In genomic region chr5:134746890-134747511, GRCm38 (mm10) we compare ENCODE assay signal across 8 mouse cellular contexts. TPM values are rescaled to one million over a fixed set of nuclear protein-coding genes. Genes with fewer than 3 reads are reported as not detected.
DNase-seq lines count a peak whose midpoint lies in the region; ATAC-seq and TF ChIP-seq lines count a peak whose summit lies in the region.

Gene Eln (minus strand): TSS chr5:134747323.

- no peak for TF ChIP-seq CTCF in forebrain, postnatal 0 days (IDR thresholded peaks at IDR 0.05; ENCODE audit: low read depth)

- intact Hi-C loops in heart, postnatal 25 days (cut with DNase I) = loop anchor here (5.0 kb wide), 1 partner anchor 220 kb away; no protein-coding TSS in a partner anchor

- peak; percentile 11 to 18 for DNase-seq in cerebellum, postnatal 36 days
- peak; percentile 41 for DNase-seq in NIH3T3 (ENCODE audit: low read depth)
- peak; percentile 72 for DNase-seq in forebrain, postnatal 0 days
- peak; percentile 51 for DNase-seq in heart, postnatal 25 days (ENCODE audit: low spot score)

- H3K27ac ChIP-seq in forebrain, postnatal 0 days (ENCODE audit: low read depth, low read length) = peak within 1 kb of the TSS; percentile 35; the same call in 1 of the 2 replicates
- H3K27ac ChIP-seq in limb, embryonic 13.5 days = peak within 1 kb of the TSS; percentile 85
- peak within 1 kb of the TSS; percentile 42; the same call in 1 of the 2 replicates for H3K27ac ChIP-seq in midbrain, embryonic 16.5 days (ENCODE audit: low read length)

- no peak for ATAC-seq in cerebellum, adult (ENCODE audit: insufficient number of reproducible peaks, low FRiP score, low TSS enrichment)
- ATAC-seq in forebrain, postnatal 0 days = peak; percentile 82
- peak; percentile 62 for ATAC-seq in limb, embryonic 13.5 days (ENCODE audit: low FRiP score, low read depth)
- peak; percentile 75 for ATAC-seq in midbrain, embryonic 16.5 days
- ATAC-seq in megakaryocyte progenitor cell, adult 5-6 weeks (replicated peaks; ENCODE audit: poor library complexity) = no peak

- H3K36me3 ChIP-seq in forebrain, postnatal 0 days (ENCODE audit: insufficient read depth) = no peaks in the 10 kb centered on the region
- H3K36me3 ChIP-seq in limb, embryonic 13.5 days = no peaks in the 10 kb centered on the region
- H3K36me3 ChIP-seq in midbrain, embryonic 16.5 days (ENCODE audit: control insufficient read depth, insufficient read depth, low read length) = no peaks in the 10 kb centered on the region

- H3K4me2 ChIP-seq in forebrain, postnatal 0 days (ENCODE audit: low read depth) = peak within 1 kb of the TSS; percentile 81
- H3K4me2 ChIP-seq in limb, embryonic 13.5 days (replicated peaks) = peak within 1 kb of the TSS; percentile 83
- H3K4me2 ChIP-seq in midbrain, embryonic 16.5 days (ENCODE audit: low read length) = peak within 1 kb of the TSS; percentile 90

- peak within 1 kb of the TSS; percentile 72 for H3K9ac ChIP-seq in forebrain, postnatal 0 days
- peak within 1 kb of the TSS; percentile 76 for H3K9ac ChIP-seq in limb, embryonic 13.5 days
- peak within 1 kb of the TSS; percentile 76 for H3K9ac ChIP-seq in midbrain, embryonic 16.5 days (ENCODE audit: low read depth, low read length)

- H3K4me3 ChIP-seq in forebrain, postnatal 0 days (ENCODE audit: low read depth, low read length) = peak within 1 kb of the TSS; percentile 44
- peak within 1 kb of the TSS; percentile 52 for H3K4me3 ChIP-seq in limb, embryonic 13.5 days
- H3K4me3 ChIP-seq in midbrain, embryonic 16.5 days (ENCODE audit: low read depth, low read length) = peak within 1 kb of the TSS; percentile 49

- WGBS in forebrain, postnatal 0 days = 2% methylated on average over 26 of the region's 28 CpGs
- WGBS in limb, embryonic 13.5 days = 2% methylated on average over 22 of the region's 28 CpGs
- WGBS in midbrain, embryonic 16.5 days = under 1% methylated on average over 21 of the region's 28 CpGs

- H3K9me3 ChIP-seq in forebrain, postnatal 0 days (ENCODE audit: low read length) = no peaks in the 10 kb centered on the region
- H3K9me3 ChIP-seq in limb, embryonic 13.5 days = no peaks in the 10 kb centered on the region
- H3K9me3 ChIP-seq in midbrain, embryonic 16.5 days (replicated peaks; ENCODE audit: control insufficient read depth, low read length, poor library complexity, severe bottlenecking) = no peaks in the 10 kb centered on the region

- no peaks in the 10 kb centered on the region for H3K27me3 ChIP-seq in forebrain, postnatal 0 days (ENCODE audit: insufficient read depth, low read length)
- H3K27me3 ChIP-seq in limb, embryonic 13.5 days = peaks cover 27% of the 10 kb centered on the region; the same call in 1 of the 2 replicates
- H3K27me3 ChIP-seq in midbrain, embryonic 16.5 days (ENCODE audit: control insufficient read depth, insufficient read depth, low read depth, low read length) = no peaks in the 10 kb centered on the region

- H3K4me1 ChIP-seq in forebrain, postnatal 0 days (ENCODE audit: insufficient read depth) = peaks cover 11% of the 10 kb centered on the region
- H3K4me1 ChIP-seq in limb, embryonic 13.5 days = peaks cover 53% of the 10 kb centered on the region
- H3K4me1 ChIP-seq in midbrain, embryonic 16.5 days (ENCODE audit: control insufficient read depth, insufficient read depth, low read length) = peaks cover 17% of the 10 kb centered on the region

RNA-seq across cellular contexts. Expression of gene Eln, which starts in this region (rescaled TPM):
- total RNA-seq in forebrain, postnatal 0 days (2014; rRNA removed) = 21.9 and 45.1 TPM in 2 replicates
- polyA plus RNA-seq in forebrain, postnatal 0 days (2015; fragmentation: Nextera tagmentation; extraction: Ambion mirVana) = 19.1 and 25.7 TPM in 2 replicates
- 100 to 1,000 TPM; 147 to 183 TPM for total RNA-seq in heart, postnatal 25 days (2021)
- 49.7 and 53.8 TPM in 2 replicates for polyA plus RNA-seq in limb, embryonic 13.5 days (2015; fragmentation: Nextera tagmentation; extraction: Ambion mirVana)
- polyA plus RNA-seq in midbrain, embryonic 16.5 days (2015; fragmentation: Nextera tagmentation; extraction: Ambion mirVana) = 10.0 and 12.1 TPM in 2 replicates
- not detected in 2 replicates for total RNA-seq in megakaryocyte progenitor cell, adult 5-6 weeks (2015)
- total RNA-seq in megakaryocyte progenitor cell, adult 5-6 weeks (2017) = not detected in 2 replicates

Comparison
In these comparisons a context has a peak if more than half of its experiments do, and no peak if none do; other contexts are left out.
1. RNA of gene Eln (total RNA-seq): 147 to 183 TPM in heart, postnatal 25 days and 21.9 to 45.1 TPM in forebrain, postnatal 0 days; not detected in megakaryocyte progenitor cell, adult 5-6 weeks; every median in the first group is over 10 times any median in the second.
2. DNase-seq: peak in every context shown above with its lines; median percentile 72 in forebrain, postnatal 0 days; 51 in heart, postnatal 25 days; 41 in NIH3T3; 14 in cerebellum, postnatal 36 days.
3. ATAC-seq: peak in forebrain, postnatal 0 days (single experiment), limb, embryonic 13.5 days (single experiment) and midbrain, embryonic 16.5 days (single experiment); none in cerebellum, adult (single experiment) and megakaryocyte progenitor cell, adult 5-6 weeks (single experiment).
4. H3K27ac ChIP-seq: peak in every context shown above with its lines; median percentile 85 in limb, embryonic 13.5 days; 42 in midbrain, embryonic 16.5 days; 35 in forebrain, postnatal 0 days.
5. Peak in every context shown above with its lines, with median percentiles within 50 percentile points of each other: H3K4me2 ChIP-seq, H3K4me3 ChIP-seq and H3K9ac ChIP-seq.